In genomic region chr19:12591908-12592307, GRCm38 (mm10) we compare ENCODE assay signal across 8 mouse cellular contexts. TPM values are rescaled to one million over a fixed set of nuclear protein-coding genes. Genes with fewer than 3 reads are reported as not detected.
DNase-seq lines count a peak whose midpoint lies in the region; ATAC-seq and TF ChIP-seq lines count a peak whose summit lies in the region.

No protein-coding gene starts in this region.

- H3K27ac ChIP-seq in intestine, postnatal 0 days (ENCODE audit: low read depth, low read length): no peak overlapping the region
- no peak overlapping the region for H3K27ac ChIP-seq in intestine, embryonic 16.5 days (ENCODE audit: low read length)
- H3K27ac ChIP-seq in forebrain, embryonic 13.5 days: no peak overlapping the region

- H3K27me3 ChIP-seq in intestine, postnatal 0 days (replicated peaks; ENCODE audit: control insufficient read depth, insufficient read depth, low read length): no peaks in the 10 kb centered on the region
- no peaks in the 10 kb centered on the region for H3K27me3 ChIP-seq in intestine, embryonic 16.5 days (replicated peaks; ENCODE audit: control insufficient read depth, insufficient read depth, low read length)
- H3K27me3 ChIP-seq in forebrain, embryonic 13.5 days: peaks cover 3% of the 10 kb centered on the region; the same call in 1 of the 2 replicates

- WGBS in intestine, postnatal 0 days: 0% methylated on average over 1 of the region's 1 CpGs
- 0% methylated on average over 1 of the region's 1 CpGs for WGBS in intestine, embryonic 16.5 days
- 6% methylated on average over 1 of the region's 1 CpGs for WGBS in forebrain, embryonic 13.5 days

- no peak overlapping the region for H3K4me3 ChIP-seq in intestine, postnatal 0 days (ENCODE audit: low read depth, low read length)
- H3K4me3 ChIP-seq in intestine, embryonic 16.5 days (ENCODE audit: low read length): no peak overlapping the region
- no peak overlapping the region for H3K4me3 ChIP-seq in forebrain, embryonic 13.5 days

- H3K9me3 ChIP-seq in intestine, postnatal 0 days (ENCODE audit: control insufficient read depth): no peaks in the 10 kb centered on the region
- H3K9me3 ChIP-seq in intestine, embryonic 16.5 days (ENCODE audit: control insufficient read depth, low read length): no peaks in the 10 kb centered on the region
- no peaks in the 10 kb centered on the region for H3K9me3 ChIP-seq in forebrain, embryonic 13.5 days (replicated peaks)

- no peaks in the 10 kb centered on the region for H3K4me1 ChIP-seq in intestine, postnatal 0 days (replicated peaks; ENCODE audit: control insufficient read depth, insufficient read depth, low read length)
- peaks cover 7% of the 10 kb centered on the region for H3K4me1 ChIP-seq in intestine, embryonic 16.5 days (ENCODE audit: control insufficient read depth, insufficient read depth, low read length)
- H3K4me1 ChIP-seq in forebrain, embryonic 13.5 days: peaks cover 11% of the 10 kb centered on the region; the same call in 1 of the 2 replicates

- peak; percentile 93 for TF ChIP-seq CTCF in intestine, postnatal 0 days (IDR thresholded peaks at IDR 0.05; ENCODE audit: low read depth)

- DNase-seq in cerebellum, adult 11 months: peak; percentile 29
- DNase-seq in heart, postnatal 10 days: peak; percentile 82 to 86
- peak; percentile 20 to 62 for DNase-seq in layer of hippocampus, postnatal 25 days (ENCODE audit: extremely low spot score in 1 of 2, low spot score in 1 of 2)
- peak; percentile 79 for DNase-seq in lung, postnatal 25 days (ENCODE audit: low spot score)
- peak; percentile 50 for DNase-seq in right cerebral cortex, postnatal 14 days

- ATAC-seq in intestine, postnatal 0 days: no peak
- no peak; the same call in 1 of the 2 replicates for ATAC-seq in intestine, embryonic 16.5 days
- ATAC-seq in forebrain, embryonic 13.5 days: peak; percentile 63

- no peaks in the 10 kb centered on the region; the same call in 1 of the 2 replicates for H3K36me3 ChIP-seq in intestine, postnatal 0 days (ENCODE audit: control insufficient read depth, insufficient read depth)
- H3K36me3 ChIP-seq in intestine, embryonic 16.5 days (ENCODE audit: control insufficient read depth, insufficient read depth, low read length): no peaks in the 10 kb centered on the region
- peaks cover 2% of the 10 kb centered on the region for H3K36me3 ChIP-seq in forebrain, embryonic 13.5 days (ENCODE audit: poor library complexity, severe bottlenecking)

- intact Hi-C loops in heart, postnatal 10 days (cut with DNase I): loop anchor here (1.0 to 10.0 kb wide), 6 partner anchors 19 to 577 kb away; no protein-coding TSS in a partner anchor

- no peak overlapping the region for H3K9ac ChIP-seq in intestine, postnatal 0 days (ENCODE audit: low read depth, low read length)
- H3K9ac ChIP-seq in intestine, embryonic 16.5 days (ENCODE audit: low read depth, low read length): no peak overlapping the region
- H3K9ac ChIP-seq in forebrain, embryonic 13.5 days: no peak overlapping the region

- H3K4me2 ChIP-seq in intestine, postnatal 0 days (replicated peaks; ENCODE audit: low read depth): no peak overlapping the region
- no peak overlapping the region for H3K4me2 ChIP-seq in intestine, embryonic 16.5 days (ENCODE audit: low read depth, low read length)
- H3K4me2 ChIP-seq in forebrain, embryonic 13.5 days: no peak overlapping the region

RNA-seq across cellular contexts. Expression of gene Gm4952, which starts 7.9 kb away (rescaled TPM):
- 0.13 TPM in 1 of 2 replicates, not detected in the other for polyA plus RNA-seq in intestine, postnatal 0 days (2015; fragmentation: Nextera tagmentation; extraction: Ambion mirVana)
- 0.10 and 0.17 TPM in 2 replicates for polyA plus RNA-seq in intestine, embryonic 16.5 days (2015; fragmentation: Nextera tagmentation; extraction: Ambion mirVana)
- polyA plus RNA-seq in forebrain, embryonic 13.5 days (2015; fragmentation: Nextera tagmentation; extraction: Ambion mirVana): not detected in 2 replicates
- not detected for total RNA-seq in heart, postnatal 10 days (2021)
- not detected for total RNA-seq in layer of hippocampus, postnatal 25 days (2021)

RNA-seq across cellular contexts. Expression of gene Glyat, which starts 41.2 kb away (rescaled TPM):
- 2.8 and 3.5 TPM in 2 replicates for polyA plus RNA-seq in intestine, postnatal 0 days (2015; fragmentation: Nextera tagmentation; extraction: Ambion mirVana)
- 0.62 and 0.64 TPM in 2 replicates for polyA plus RNA-seq in intestine, embryonic 16.5 days (2015; fragmentation: Nextera tagmentation; extraction: Ambion mirVana)
- polyA plus RNA-seq in forebrain, embryonic 13.5 days (2015; fragmentation: Nextera tagmentation; extraction: Ambion mirVana): not detected in 2 replicates
- total RNA-seq in heart, postnatal 10 days (2021): not detected
- total RNA-seq in layer of hippocampus, postnatal 25 days (2021): under 1 TPM in 1 of 2 experiments, not detected in 1; 0.22 TPM

RNA-seq across cellular contexts. Expression of gene Fam111a, which starts 46.4 kb away (rescaled TPM):
- 6.2 and 6.8 TPM in 2 replicates for polyA plus RNA-seq in intestine, postnatal 0 days (2015; fragmentation: Nextera tagmentation; extraction: Ambion mirVana)
- polyA plus RNA-seq in intestine, embryonic 16.5 days (2015; fragmentation: Nextera tagmentation; extraction: Ambion mirVana): 16.2 and 16.3 TPM in 2 replicates
- 12.4 and 13.4 TPM in 2 replicates for polyA plus RNA-seq in forebrain, embryonic 13.5 days (2015; fragmentation: Nextera tagmentation; extraction: Ambion mirVana)
- total RNA-seq in heart, postnatal 10 days (2021): 10 to 100 TPM in 1 of 2 experiments, 1 to 10 TPM in 1; 9.8 to 12.1 TPM
- total RNA-seq in layer of hippocampus, postnatal 25 days (2021): 1 to 10 TPM; 1.3 to 2.0 TPM

Comparison
In these comparisons a context has a peak if more than half of its experiments do, and no peak if none do; other contexts are left out.
1. DNase-seq: peak in every context shown above with its lines; median percentile 84 in heart, postnatal 10 days; 79 in lung, postnatal 25 days; 50 in right cerebral cortex, postnatal 14 days; 41 in layer of hippocampus, postnatal 25 days; 29 in cerebellum, adult 11 months.